11 mouse cellular contexts compared by ENCODE assay signal in the genomic region with DNA sequence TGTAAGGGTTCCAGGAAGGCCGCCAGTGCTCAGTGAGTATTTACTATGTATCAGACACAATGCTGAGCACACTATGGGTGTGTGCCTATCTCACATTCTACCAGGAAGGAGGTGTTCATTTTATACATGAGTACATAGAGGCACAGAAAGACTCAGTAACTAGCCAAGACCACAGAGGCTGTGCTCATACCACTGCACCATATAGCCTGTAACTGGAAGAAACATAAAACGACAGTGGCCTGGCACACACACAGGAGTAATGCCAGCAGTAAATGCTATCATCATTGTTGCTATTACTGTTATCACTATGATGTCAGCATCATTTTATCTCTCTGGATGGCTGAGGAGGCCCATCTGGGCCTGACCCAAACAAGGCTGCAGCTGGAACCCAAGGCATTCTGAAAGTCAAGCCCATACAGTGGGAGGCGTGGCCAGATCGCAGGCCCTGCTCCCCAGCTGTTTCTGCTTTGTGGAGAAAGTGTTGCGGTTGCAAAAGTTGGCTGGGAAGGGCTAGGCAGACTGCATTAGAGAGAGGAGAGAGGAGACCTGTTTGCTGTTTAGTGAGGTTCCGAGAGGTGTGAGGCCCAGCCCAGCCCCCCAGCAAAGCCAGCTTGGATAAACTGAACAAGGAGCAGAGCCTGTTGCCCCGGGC.
DNase-seq lines count a peak whose midpoint lies in the region; ATAC-seq and TF ChIP-seq lines count a peak whose summit lies in the region.
"Had no signal": no experiment of that assay in that cellular context is flagged by ENCODE, and none has a peak within 500 bp of the region (broad histone marks: within the 10 kb centered on the region; RNA-seq: fewer than 3 reads in every experiment).

No protein-coding gene starts in this region.

- 62% methylated on average over 7 of the region's 7 CpGs for WGBS in kidney, embryonic 14.5 days
- WGBS in heart, postnatal 0 days = 45% methylated on average over 7 of the region's 7 CpGs
- WGBS in midbrain, embryonic 10.5 days = 74% methylated on average over 7 of the region's 7 CpGs

- intact Hi-C loops in left cerebral cortex, postnatal 10 days (cut with DNase I) = no loop called here

- no peaks in the 10 kb centered on the region for H3K27me3 ChIP-seq in kidney, embryonic 14.5 days (ENCODE audit: control insufficient read depth, insufficient read depth, low read length)
- no peaks in the 10 kb centered on the region for H3K27me3 ChIP-seq in MEL (ENCODE audit: control insufficient read depth in 1 of 2, insufficient read depth in 2 of 2, low read length in 2 of 2)
- no peaks in the 10 kb centered on the region for H3K27me3 ChIP-seq in heart, postnatal 0 days (ENCODE audit: control insufficient read depth, insufficient read depth, low read length)
- no peaks in the 10 kb centered on the region for H3K27me3 ChIP-seq in midbrain, embryonic 10.5 days (ENCODE audit: low read depth, poor library complexity, severe bottlenecking)
- H3K27me3 ChIP-seq: neural tube, embryonic 13.5 days had no signal

- no peak for TF ChIP-seq POLR2A in MEL (IDR thresholded peaks at IDR 0.05; ENCODE audit: control insufficient read depth in 1 of 2, insufficient read depth in 1 of 2, low read depth in 1 of 2, low read length in 2 of 2, poor library complexity in 1 of 2)

- H3K4me1 ChIP-seq in kidney, embryonic 14.5 days (ENCODE audit: control insufficient read depth, insufficient read depth, low read length) = no peaks in the 10 kb centered on the region
- H3K4me1 ChIP-seq in MEL (ENCODE audit: control insufficient read depth in 1 of 2, insufficient read depth in 2 of 2, low read length in 2 of 2) = peaks cover 17 to 18% of the 10 kb centered on the region in 2 experiments
- peaks cover 17% of the 10 kb centered on the region for H3K4me1 ChIP-seq in heart, postnatal 0 days (ENCODE audit: control insufficient read depth, insufficient read depth)
- H3K4me1 ChIP-seq in midbrain, embryonic 10.5 days = peaks cover 45% of the 10 kb centered on the region

- ATAC-seq in kidney, embryonic 14.5 days (ENCODE audit: low FRiP score, low TSS enrichment) = peak; percentile 72
- peak; percentile 40 for ATAC-seq in heart, postnatal 0 days (ENCODE audit: insufficient read depth, low read depth)

- no peak overlapping the region for H3K4me3 ChIP-seq in kidney, embryonic 14.5 days (ENCODE audit: low read length)
- H3K4me3 ChIP-seq in MEL (ENCODE audit: control insufficient read depth in 1 of 2, insufficient read depth in 1 of 2, low read depth in 2 of 2, low read length in 2 of 2) = no peak overlapping the region
- no peak overlapping the region for H3K4me3 ChIP-seq in heart, postnatal 0 days (ENCODE audit: low read depth, low read length)
- H3K4me3 ChIP-seq in midbrain, embryonic 10.5 days = no peak overlapping the region
- H3K4me3 ChIP-seq: neural tube, embryonic 13.5 days had no signal

- no peaks in the 10 kb centered on the region for H3K36me3 ChIP-seq in kidney, embryonic 14.5 days (ENCODE audit: control insufficient read depth, insufficient read depth, low read length)
- H3K36me3 ChIP-seq in MEL (ENCODE audit: control insufficient read depth in 1 of 2, insufficient read depth in 2 of 2, low read length in 2 of 2) = peaks cover 0 to 4% of the 10 kb centered on the region in 2 experiments; a peak in 2 of 4 replicates
- H3K36me3 ChIP-seq in heart, postnatal 0 days (replicated peaks; ENCODE audit: control insufficient read depth, insufficient read depth, low read length) = peaks cover 4% of the 10 kb centered on the region; the same call in 1 of the 2 replicates
- peaks cover 9% of the 10 kb centered on the region; the same call in 1 of the 2 replicates for H3K36me3 ChIP-seq in midbrain, embryonic 10.5 days
- H3K36me3 ChIP-seq: neural tube, embryonic 13.5 days had no signal

- H3K9ac ChIP-seq in kidney, embryonic 14.5 days (ENCODE audit: low read depth, low read length) = no peak overlapping the region
- H3K9ac ChIP-seq in MEL (ENCODE audit: control insufficient read depth, low read depth, low read length, poor library complexity, severe bottlenecking) = peak overlapping the region; percentile 28
- no peak overlapping the region for H3K9ac ChIP-seq in heart, postnatal 0 days (replicated peaks; ENCODE audit: low read depth, low read length)
- H3K9ac ChIP-seq: neural tube, embryonic 13.5 days had no signal

- TF ChIP-seq CTCF in MEL (IDR thresholded peaks at IDR 0.05 in 2 of 3, conservative IDR thresholded peaks at IDR 0.05 in 1 of 3; ENCODE audit: control insufficient read depth in 1 of 3, insufficient read depth in 1 of 3, low read depth in 2 of 3, low read length in 3 of 3, poor library complexity in 1 of 3, severe bottlenecking in 1 of 3) = no peak
- no peak for TF ChIP-seq CTCF in heart, postnatal 0 days (IDR thresholded peaks at IDR 0.05; ENCODE audit: low read depth)

- no peak for DNase-seq in kidney, adult 18-20 months
- peak; percentile 45 for DNase-seq in MEL (ENCODE audit: low read depth, low spot score)
- no peak for DNase-seq in heart, postnatal 0 days (ENCODE audit: low spot score)
- DNase-seq in naive thymus-derived CD4-positive, alpha-beta T cell, adult 2 months (ENCODE audit: low read depth) = peak; percentile 50
- DNase-seq in Muller cell, postnatal 12 days (ENCODE audit: inconsistent ontology term) = no peak
- no peak for DNase-seq in left cerebral cortex, postnatal 10 days (ENCODE audit: extremely low spot score in 1 of 2, low spot score in 2 of 2)
- no peak for DNase-seq in midbrain, embryonic 10.5 days (ENCODE audit: low spot score)
- DNase-seq: cerebellum, adult 18-20 months; gastrocnemius, postnatal 10 days had no signal

- H3K9me3 ChIP-seq in kidney, embryonic 14.5 days (ENCODE audit: control insufficient read depth, low read length) = no peaks in the 10 kb centered on the region
- H3K9me3 ChIP-seq in MEL (replicated peaks; ENCODE audit: insufficient read depth, low read length) = no peaks in the 10 kb centered on the region
- no peaks in the 10 kb centered on the region for H3K9me3 ChIP-seq in heart, postnatal 0 days (replicated peaks; ENCODE audit: control insufficient read depth, low read length)
- no peaks in the 10 kb centered on the region for H3K9me3 ChIP-seq in midbrain, embryonic 10.5 days (replicated peaks)
- H3K9me3 ChIP-seq: neural tube, embryonic 13.5 days had no signal

- no peak for TF ChIP-seq RAD21 in MEL (IDR thresholded peaks at IDR 0.05; ENCODE audit: low read depth, low read length)

- no peaks in the 10 kb centered on the region for H3K79me2 ChIP-seq in MEL (ENCODE audit: control insufficient read depth, insufficient read depth, low read length, poor library complexity)

- TF ChIP-seq EP300 in MEL (IDR thresholded peaks at IDR 0.05; ENCODE audit: low read depth in 1 of 2, low read length in 2 of 2) = no peak
- no peak for TF ChIP-seq EP300 in heart, postnatal 0 days (IDR thresholded peaks at IDR 0.05; ENCODE audit: low read depth)

- H3K27ac ChIP-seq in kidney, embryonic 14.5 days (ENCODE audit: low read depth, low read length) = no peak overlapping the region
- 0 out of 2 replicates have a peak overlapping the region, but pooled peaks have one; percentile 20 for H3K27ac ChIP-seq in MEL (ENCODE audit: control insufficient read depth, low read depth, low read length)
- H3K27ac ChIP-seq in heart, postnatal 0 days (ENCODE audit: low read depth) = peak overlapping the region; percentile 61; the same call in 1 of the 2 replicates
- H3K27ac ChIP-seq in midbrain, embryonic 10.5 days (replicated peaks) = no peak overlapping the region; the same call in 1 of the 2 replicates
- H3K27ac ChIP-seq: neural tube, embryonic 13.5 days had no signal

- H3K4me2 ChIP-seq in kidney, embryonic 14.5 days (replicated peaks; ENCODE audit: low read depth, low read length) = no peak overlapping the region
- no peak overlapping the region for H3K4me2 ChIP-seq in heart, postnatal 0 days (ENCODE audit: low read depth, low read length)
- H3K4me2 ChIP-seq: neural tube, embryonic 13.5 days had no signal

TF ChIP-seq in MEL, 35 proteins besides CTCF, POLR2A, EP300 and RAD21:
- TF ChIP-seq ETS1 (IDR thresholded peaks at IDR 0.05; ENCODE audit: low read depth, low read length) = peak; percentile 88
- peak; percentile 46; the same call in 1 of the 2 replicates for TF ChIP-seq GATA1 (IDR thresholded peaks at IDR 0.05; ENCODE audit: low read depth, low read length)
- TF ChIP-seq TCF12 (IDR thresholded peaks at IDR 0.05; ENCODE audit: low read depth, low read length) = peak; percentile 48; the same call in 1 of the 2 replicates
- TF ChIP-seq MEF2A (IDR thresholded peaks at IDR 0.05; ENCODE audit: extremely low read depth, insufficient replicate concordance, low read depth, low read length, poor library complexity, severe bottlenecking) = no peak

Comparison
In these comparisons a context has a peak if more than half of its experiments do, and no peak if none do; other contexts are left out.
1. H3K27ac ChIP-seq: peak in MEL (single experiment) and heart, postnatal 0 days (single experiment); none in kidney, embryonic 14.5 days (single experiment) and midbrain, embryonic 10.5 days (single experiment).
2. DNase-seq: peak in MEL (single experiment) and naive thymus-derived CD4-positive, alpha-beta T cell, adult 2 months (single experiment); none in kidney, adult 18-20 months (single experiment), heart, postnatal 0 days (single experiment), Muller cell, postnatal 12 days (single experiment), left cerebral cortex, postnatal 10 days (0 of 2) and midbrain, embryonic 10.5 days (single experiment).